Mouse (Mus musculus) mesoderm, embryonic 11.5 days (tissue): ENCODE measurements around the gene Tigit.

Experiments used
- DNase-seq: peaks from one replicate; pipeline ENCODE4 v3.0.0-alpha.2; 2012; ENCODE audit warnings: low read depth, low spot score

Gene Tigit

GRCm38 (mm10) chr16:43664861-43665260 is 915 bp upstream of the Tigit start:
- DNase-seq: no peak

DNA sequence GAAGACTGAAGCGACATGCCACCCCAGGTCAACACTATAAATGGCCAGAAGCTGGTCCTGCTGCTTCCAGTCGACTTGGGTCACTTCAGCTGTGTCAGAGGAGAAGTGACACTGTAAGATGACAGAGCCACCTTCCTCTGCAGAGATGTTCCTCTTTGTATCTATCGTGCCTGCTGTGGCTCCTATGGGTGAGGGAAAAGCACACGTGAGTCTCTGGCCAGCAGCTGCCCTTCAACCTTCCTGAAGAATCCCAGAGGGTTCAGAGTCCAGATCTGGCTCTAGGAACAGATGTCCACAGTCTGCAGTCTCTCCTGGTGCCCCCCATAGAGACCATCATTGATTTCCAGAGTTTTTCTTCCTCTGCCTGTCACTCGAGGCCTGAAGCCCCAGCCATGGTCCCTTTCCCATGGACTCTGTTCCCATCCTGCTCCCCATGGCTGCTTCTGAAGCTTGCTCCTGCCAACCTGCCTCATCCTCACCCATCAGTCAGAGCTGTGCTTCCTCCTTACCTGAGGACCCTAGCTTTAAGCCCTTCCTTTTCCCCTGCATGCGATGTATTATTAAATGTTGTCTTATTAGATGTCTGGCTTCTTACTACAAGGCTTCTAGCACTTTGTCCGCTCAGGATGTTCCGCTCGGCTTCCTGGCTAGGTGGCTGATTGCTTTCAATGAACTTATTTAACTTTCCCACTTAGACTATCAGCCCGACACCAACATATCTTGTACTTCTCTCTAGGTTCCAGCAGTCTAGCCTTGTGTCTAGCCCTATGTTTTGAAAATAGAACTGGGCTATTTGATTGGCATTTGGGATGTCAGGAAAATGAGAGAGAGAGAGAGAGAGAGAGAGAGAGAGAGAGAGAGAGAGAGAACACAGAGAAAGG is 1.6 kb downstream of the Tigit start:
- no peak for DNase-seq

GRCm38 (mm10) chr16:43661576-43661975 is 2.4 kb downstream of the Tigit start:
- DNase-seq: no peak

- DNase-seq: no peak
Measured at GRCm38 (mm10) chr16:43655183-43655787, 8.7 kb downstream of the Tigit start.

- DNase-seq: no peak
Measured at GRCm38 (mm10) chr16:43654269-43654668, 9.7 kb downstream of the Tigit start.

GRCm38 (mm10) chr16:43653288-43653687 is 10.7 kb downstream of the Tigit start:
- DNase-seq: no peak

- no peak for DNase-seq
Measured at GRCm38 (mm10) chr16:43650355-43651080, 13.4 kb downstream of the Tigit start.

DNA sequence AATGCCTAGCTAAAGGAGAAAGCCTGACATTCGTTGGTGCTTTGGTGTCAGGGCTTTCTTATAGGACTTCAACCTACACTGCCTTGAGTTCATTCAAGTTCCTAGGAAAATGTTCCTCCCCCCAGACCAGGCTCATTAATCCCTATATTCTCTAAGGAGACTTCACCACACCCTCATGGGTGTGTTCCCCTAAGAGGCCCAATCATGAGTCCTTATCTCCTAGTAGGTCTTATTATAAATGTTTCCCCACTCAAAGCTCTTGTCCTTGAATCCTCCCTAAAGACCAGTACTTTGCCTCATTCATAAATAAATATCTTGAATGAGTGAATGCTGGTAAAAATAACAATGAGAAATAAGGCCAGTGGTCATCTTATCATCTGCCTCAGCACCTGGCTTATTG is 16.3 kb downstream of the Tigit start:
- DNase-seq: no peak

GRCm38 (mm10) chr16:43646943-43647342 is 17.0 kb downstream of the Tigit start:
- no peak for DNase-seq

- DNase-seq: no peak
Measured at GRCm38 (mm10) chr16:43645879-43646278, 18.1 kb downstream of the Tigit start.

DNA sequence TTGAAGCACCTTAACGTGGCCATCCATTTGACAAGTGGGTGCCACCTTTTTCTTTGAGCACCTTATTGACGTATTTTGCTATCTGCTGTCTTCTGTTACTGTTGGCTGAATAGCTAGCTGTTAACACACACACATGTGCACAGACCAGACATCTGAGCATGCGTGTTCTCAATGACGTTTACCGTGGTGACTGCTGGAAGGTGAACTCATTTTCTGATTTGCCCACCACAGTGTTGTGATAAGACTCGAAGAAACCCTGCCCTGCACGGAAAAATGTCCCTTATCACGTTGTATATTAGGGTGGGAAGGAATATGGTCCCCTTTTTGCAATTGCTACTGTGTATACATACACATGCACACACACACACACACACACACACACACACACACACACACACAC is 22.7 kb downstream of the Tigit start:
- no peak for DNase-seq

DNA sequence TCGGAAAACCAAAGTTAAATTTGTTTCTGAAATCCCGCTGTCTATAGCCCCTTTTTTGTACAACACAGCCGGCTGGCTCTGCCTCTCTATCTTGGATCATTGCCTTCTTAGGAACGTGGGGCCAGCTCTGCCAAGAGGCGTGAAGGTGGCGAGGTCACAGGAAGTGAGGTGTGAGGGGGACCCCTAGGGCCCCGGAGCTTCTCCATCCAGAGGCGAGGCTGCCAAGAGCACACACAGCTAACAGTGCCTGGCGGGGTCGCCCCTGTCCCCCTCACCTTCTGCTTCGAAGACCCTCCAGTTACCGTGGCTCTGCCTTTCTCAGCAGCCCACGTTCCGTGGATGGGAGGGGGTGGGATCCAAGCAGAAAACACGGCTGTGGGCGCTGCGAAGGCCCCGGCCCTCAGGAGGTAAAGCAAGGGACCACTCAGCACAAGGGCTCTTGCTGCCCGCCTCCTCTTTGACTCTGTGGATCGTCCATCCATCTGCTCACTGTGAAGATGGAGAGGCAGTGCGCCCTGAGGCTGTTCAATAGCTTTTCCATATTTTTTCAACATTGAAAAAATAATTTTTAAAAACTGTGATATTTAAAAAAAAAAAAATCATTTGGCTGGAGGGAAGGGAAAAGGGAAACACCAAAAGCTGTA is 25.4 kb downstream of the Tigit start:
- no peak for DNase-seq

- no peak for DNase-seq
Measured at GRCm38 (mm10) chr16:43637241-43637640, 26.7 kb downstream of the Tigit start.

DNA sequence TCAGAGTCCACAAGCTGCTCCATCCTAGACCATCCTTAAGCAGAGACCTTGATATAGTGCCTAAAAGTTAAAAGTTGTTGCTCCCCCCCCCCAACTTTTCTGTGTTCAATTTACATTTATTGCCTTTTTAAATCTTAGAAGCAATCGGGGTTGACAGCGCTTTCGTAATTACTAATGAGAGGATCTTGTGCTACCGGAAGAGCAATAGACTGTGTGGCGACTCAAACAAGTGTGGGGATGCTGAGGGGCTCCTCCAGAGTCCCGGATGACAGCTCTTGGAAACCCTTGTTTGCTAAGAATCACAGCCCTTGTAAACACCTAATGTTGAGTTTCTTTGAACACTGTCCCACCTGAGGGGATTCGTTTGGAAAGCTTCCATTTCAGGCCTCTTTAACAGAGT is 29.9 kb downstream of the Tigit start:
- no peak for DNase-seq

- no peak for DNase-seq
Measured at GRCm38 (mm10) chr16:43631758-43632157, 32.2 kb downstream of the Tigit start.

GRCm38 (mm10) chr16:43628662-43629061 is 35.3 kb downstream of the Tigit start:
- DNase-seq: no peak

DNA sequence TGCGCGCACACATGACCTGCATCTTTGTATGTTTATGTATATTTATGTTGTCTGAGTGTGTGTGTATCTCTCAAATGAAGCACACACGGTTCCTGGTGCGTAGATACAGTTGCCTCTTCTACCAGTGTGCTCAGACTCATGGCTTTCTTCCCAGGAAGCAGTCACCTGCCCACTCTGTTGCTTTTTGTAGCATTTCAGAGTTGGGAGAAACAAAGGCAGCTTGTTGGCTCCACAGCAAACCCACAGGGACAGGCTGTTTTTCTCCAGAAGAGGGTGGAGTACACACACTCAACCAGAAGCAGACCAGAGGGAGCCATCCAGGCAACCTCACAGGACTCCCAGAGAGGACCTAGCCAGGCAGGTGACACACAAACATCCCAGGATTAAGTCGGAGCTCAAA is 38.0 kb downstream of the Tigit start:
- no peak for DNase-seq

GRCm38 (mm10) chr16:43625289-43625688 is 38.7 kb downstream of the Tigit start:
- DNase-seq: no peak

DNA sequence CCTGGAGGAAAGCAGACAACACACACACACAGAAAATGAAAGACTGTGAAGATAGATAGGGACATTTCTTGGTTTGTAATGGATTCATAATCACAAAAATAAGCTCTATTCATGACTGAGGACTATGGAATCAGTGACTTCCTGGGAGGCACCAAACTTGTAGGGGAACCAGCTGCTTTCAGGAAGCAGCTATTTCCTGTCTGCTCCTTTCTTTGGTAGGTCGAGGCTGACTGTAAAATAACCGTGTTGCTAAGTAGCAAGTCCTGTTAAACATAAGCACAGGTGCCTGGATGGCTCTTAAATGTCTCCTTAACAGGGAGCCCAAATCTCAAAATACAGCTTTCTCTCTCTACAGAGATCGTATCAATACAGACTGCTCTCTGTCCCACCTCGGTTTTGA is 39.1 kb downstream of the Tigit start:
- no peak for DNase-seq

DNA sequence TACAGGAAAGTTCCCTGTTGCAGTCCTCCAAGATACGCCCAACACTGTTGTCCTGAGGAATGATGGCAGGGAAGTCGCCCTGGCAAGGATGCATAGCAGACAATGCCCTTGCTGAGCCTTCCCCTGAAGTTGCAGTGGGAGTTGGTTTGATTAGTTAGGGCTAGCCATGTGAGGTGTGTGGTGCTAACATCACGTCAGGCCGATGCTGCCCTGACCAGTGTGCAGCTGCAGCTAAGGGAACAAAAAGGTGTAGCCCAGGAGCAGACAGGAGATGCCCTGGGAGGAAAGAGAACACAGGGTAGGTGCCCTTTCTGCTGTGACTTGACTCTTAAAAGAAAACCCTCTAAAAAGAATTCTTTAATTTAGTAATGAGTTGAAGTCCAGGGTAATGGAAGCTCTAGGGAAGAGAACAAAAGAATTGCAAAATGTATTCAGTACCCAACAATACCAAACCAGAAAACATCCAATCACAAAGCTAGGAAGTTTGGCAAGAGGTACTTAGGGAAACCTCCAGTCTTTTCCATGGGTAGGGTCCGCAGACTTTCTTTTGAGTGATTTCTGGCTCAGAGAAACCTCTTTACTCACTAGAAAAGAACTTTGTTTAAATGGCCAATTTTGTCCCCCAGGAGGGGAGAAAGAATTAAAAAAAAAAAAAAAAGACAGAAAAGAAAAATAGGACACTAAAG is 40.5 kb downstream of the Tigit start:
- DNase-seq: no peak

GRCm38 (mm10) chr16:43620359-43620758 is 43.6 kb downstream of the Tigit start:
- DNase-seq: no peak
